Mouse (Mus musculus) heart, adult 2 months (tissue): ENCODE results near the gene Pold4. TPM values are rescaled to one million over a fixed set of nuclear protein-coding genes. Genes with fewer than 3 reads are reported as not detected.

ENCODE experiments used
- DNase-seq, 2 experiments: peaks; one replicate each; pipeline ENCODE4 v3.0.0; 2021
- H3K27ac ChIP-seq: fragments of 200-600 bp; 2 replicates; pipeline ENCODE4 v1.8.1; 2022
- H3K27me3 ChIP-seq: fragments of 200-500 bp; 2 replicates; pipeline ENCODE4 v1.6.1; 2012; ENCODE audit warnings: mild to moderate bottlenecking, low read length, inconsistent platforms, mixed read lengths; ENCODE audit not compliant: control insufficient read depth, insufficient read depth
- H3K36me3 ChIP-seq: fragments of 200-500 bp; 2 replicates; pipeline ENCODE4 v1.6.1; 2012; ENCODE audit warnings: low read length, inconsistent platforms; ENCODE audit not compliant: control insufficient read depth, insufficient read depth
- H3K4me1 ChIP-seq: fragments of 200-500 bp; 2 replicates; pipeline ENCODE4 v1.6.1; 2011; ENCODE audit warnings: low read length; ENCODE audit not compliant: control insufficient read depth, insufficient read depth
- H3K4me3 ChIP-seq: fragments of 200-600 bp; 2 replicates; pipeline ENCODE4 v1.8.1; 2022
- H3K79me2 ChIP-seq: fragments of 200-500 bp; replicated peaks from 2 replicates; pipeline ENCODE4 v1.6.1; 2012; ENCODE audit warnings: mild to moderate bottlenecking, inconsistent platforms, low read length, moderate library complexity, mixed read lengths; ENCODE audit not compliant: control insufficient read depth, insufficient read depth
- H3K9ac ChIP-seq: fragments of 200-500 bp; 2 replicates; pipeline ENCODE4 v1.6.1; 2012; ENCODE audit warnings: low read depth, mild to moderate bottlenecking, control low read depth, inconsistent platforms, low read length, mixed read lengths
- CTCF ChIP-seq: fragments of 200-600 bp; IDR thresholded peaks from 2 replicates; pipeline ENCODE4 v1.8.1; 2022; ENCODE audit warnings: antibody characterized with exemption, mild to moderate bottlenecking, moderate library complexity
- EP300 ChIP-seq: fragments of 200-500 bp; IDR thresholded peaks from 2 replicates; pipeline ENCODE4 v1.6.1; 2011; ENCODE audit warnings: low read depth, low read length, control low read depth; ENCODE audit not compliant: insufficient read depth
- POLR2A ChIP-seq: fragments of 200-500 bp; IDR thresholded peaks from 2 replicates; pipeline ENCODE4 v1.6.1; 2011; ENCODE audit warnings: mild to moderate bottlenecking, low read depth, low read length, control low read depth; ENCODE audit not compliant: insufficient read depth
- WGBS: fragments of 180-500 bp; shearing (Covaris S2); methylation state at CpG from one replicate; pipeline ENCODE4 v1.1.7; 2018; 5-methylcytosine and 5-hydroxymethylcytosine counted together
- intact Hi-C: fragments of 180-260 bp; cut with DNase I; formaldehyde crosslinking; loops from one replicate; pipeline ENCODE4 v1.15.1; 2025
- polyA plus RNA-seq: library from polyadenylated mRNA; depleted of rRNA; stranded (reverse); fragments of >200 nt; gene quantifications from 2 replicates; pipeline ENCODE4 v1.2.3, GENCODE M21; 2012
- total RNA-seq, 2 experiments: library from RNA; stranded (reverse); gene quantifications; 2 replicates each; pipeline ENCODE4 v1.2.3; 2021

Gene Pold4
- total and polyA plus RNA-seq, 3 experiments, result 9.2 to 48.1 (median 12.0) TPM

GRCm38 (mm10) chr19:4254230-4254629, 22.5 kb downstream of the Pold4 start:
- Histone ChIP-seq H3K4me3 (no peak overlapping the region), H3K27me3 (no peaks in the 10 kb centered on the region), H3K9ac (no peak overlapping the region), H3K27ac (no peak overlapping the region), H3K79me2 (no peaks in the 10 kb centered on the region), H3K36me3 (no peaks in the 10 kb centered on the region), H3K4me1 (no peaks in the 10 kb centered on the region)
- WGBS, result 86% methylated on average over 7 of the region's 7 CpGs
- intact Hi-C loops, result no loop called here
- no peak for DNase-seq
- TF ChIP-seq POLR2A, result no peak
- no peak for TF ChIP-seq EP300
- TF ChIP-seq CTCF, result no peak

- Histone ChIP-seq H3K4me1 (no peaks in the 10 kb centered on the region), H3K27ac (no peak overlapping the region), H3K4me3 (no peak overlapping the region), H3K36me3 (no peaks in the 10 kb centered on the region), H3K79me2 (no peaks in the 10 kb centered on the region), H3K27me3 (no peaks in the 10 kb centered on the region), H3K9ac (no peak overlapping the region)
- no peak for TF ChIP-seq EP300
- TF ChIP-seq CTCF, result peak; percentile 65
- DNase-seq, result no peak
- intact Hi-C loops, result loop anchor here (2.0 kb wide), 1 partner anchor 27 kb away; the partner anchor contains the start of gene Ankrd13d
- 79% methylated on average over 11 of the region's 11 CpGs for WGBS
These were observed 24.0 kb downstream of the Pold4 start for GRCm38 (mm10) chr19:4255583-4256162.

GRCm38 (mm10) chr19:4257216-4257896, 25.7 kb downstream of the Pold4 start:
- intact Hi-C loops, result loop anchor here (1.0 to 2.0 kb wide), 3 partner anchors 25 to 53 kb away; partner anchors contain the start of genes Ankrd13d and Grk2
- Histone ChIP-seq H3K9ac (peak overlapping the region; percentile 47), H3K4me3 (peak overlapping the region; percentile 91), H3K4me1 (no peaks in the 10 kb centered on the region), H3K79me2 (no peaks in the 10 kb centered on the region), H3K36me3 (no peaks in the 10 kb centered on the region), H3K27ac (peak overlapping the region; percentile 75), H3K27me3 (no peaks in the 10 kb centered on the region)
- peak; percentile 97 for TF ChIP-seq CTCF
- peak; percentile 99 for TF ChIP-seq EP300
- TF ChIP-seq POLR2A, result peak; percentile 63
- DNase-seq, result peak; percentile 91 to 93
- WGBS, result under 1% methylated on average over 41 of the region's 41 CpGs

GRCm38 (mm10) chr19:4257897-4258252, 26.2 kb downstream of the Pold4 start:
- Histone ChIP-seq H3K9ac (peak overlapping the region; percentile 47), H3K27ac (peak overlapping the region; percentile 75), H3K27me3 (no peaks in the 10 kb centered on the region), H3K4me1 (no peaks in the 10 kb centered on the region), H3K36me3 (no peaks in the 10 kb centered on the region), H3K79me2 (no peaks in the 10 kb centered on the region), H3K4me3 (peak overlapping the region; percentile 91)
- intact Hi-C loops, result loop anchor here (1.0 to 2.0 kb wide), 3 partner anchors 25 to 52 kb away; partner anchors contain the start of genes Ankrd13d and Grk2
- no peak for DNase-seq
- TF ChIP-seq CTCF (no peak), POLR2A (no peak), EP300 (no peak)
- WGBS, result 26% methylated on average over 12 of the region's 12 CpGs

- no peaks in the 10 kb centered on the region for H3K36me3 ChIP-seq
- H3K79me2 ChIP-seq, result no peaks in the 10 kb centered on the region
- 74% methylated on average over 8 of the region's 8 CpGs for WGBS
- intact Hi-C loops, result loop anchor here (2.0 kb wide), 1 partner anchor 156 kb away; no protein-coding TSS in a partner anchor
- H3K27me3 ChIP-seq, result no peaks in the 10 kb centered on the region
- no peak overlapping the region for H3K4me3 ChIP-seq
- no peak overlapping the region for H3K9ac ChIP-seq
- H3K4me1 ChIP-seq, result no peaks in the 10 kb centered on the region
- no peak for TF ChIP-seq EP300
- peak; percentile 34 for TF ChIP-seq CTCF
- TF ChIP-seq POLR2A, result no peak
- DNase-seq, result no peak
- H3K27ac ChIP-seq, result no peak overlapping the region
These were observed 29.5 kb downstream of the Pold4 start for GRCm38 (mm10) chr19:4261038-4261698.

- Histone ChIP-seq H3K27ac (no peak overlapping the region), H3K79me2 (no peaks in the 10 kb centered on the region), H3K9ac (no peak overlapping the region), H3K4me1 (no peaks in the 10 kb centered on the region), H3K4me3 (no peak overlapping the region), H3K27me3 (no peaks in the 10 kb centered on the region), H3K36me3 (no peaks in the 10 kb centered on the region)
- no peak for DNase-seq
- TF ChIP-seq EP300 (no peak), CTCF (no peak), POLR2A (no peak)
- WGBS, result 53% methylated on average over 6 of the region's 6 CpGs
- intact Hi-C loops, result no loop called here
These were observed 31.1 kb downstream of the Pold4 start for GRCm38 (mm10) chr19:4262756-4263155.
